Mouse (Mus musculus) neural tube, embryonic 11.5 days (tissue): ENCODE results near the gene Gm5965. TPM values are rescaled to one million over a fixed set of nuclear protein-coding genes. Genes with fewer than 3 reads are reported as not detected.
"Not testable (repeated sequence)": the region's sequence is repeated elsewhere in the genome, so short reads cannot be mapped to it uniquely, and the experiment has no call there.

Experiments used
- ATAC-seq: fragments of 200-750 bp; cut with Nextera tagmentation; 2 replicates; pipeline ENCODE4 v1.8.0; 2017; ENCODE audit warnings: moderate number of reproducible peaks, mild to moderate bottlenecking, moderate TSS enrichment, moderate library complexity; ENCODE audit not compliant: insufficient read depth, low FRiP score, low TSS enrichment
- DNase-seq: peaks from one replicate; pipeline ENCODE4 v3.0.0-alpha.2; 2015; ENCODE audit warnings: low spot score
- H3K27ac ChIP-seq: fragments of 300-500 bp; sonication (generic); 2 replicates; pipeline ENCODE4 v1.5.1; 2014; ENCODE audit warnings: low read depth, mild to moderate bottlenecking, low read length
- H3K27me3 ChIP-seq: fragments of 300-500 bp; sonication (generic); 2 replicates; pipeline ENCODE4 v1.6.1; 2014; ENCODE audit warnings: mild to moderate bottlenecking, low read length, mixed read lengths; ENCODE audit not compliant: control insufficient read depth, insufficient read depth
- H3K36me3 ChIP-seq: fragments of 300-500 bp; sonication (generic); 2 replicates; pipeline ENCODE4 v1.6.1; 2014; ENCODE audit warnings: mild to moderate bottlenecking, low read length, moderate library complexity, mixed read lengths; ENCODE audit not compliant: control insufficient read depth, insufficient read depth
- H3K4me1 ChIP-seq: fragments of 300-500 bp; sonication (generic); 2 replicates; pipeline ENCODE4 v1.6.1; 2014; ENCODE audit warnings: low read length, mixed read lengths; ENCODE audit not compliant: control insufficient read depth, insufficient read depth
- H3K4me2 ChIP-seq: fragments of 300-500 bp; sonication (generic); 2 replicates; pipeline ENCODE4 v1.6.1; 2014; ENCODE audit warnings: low read depth, mild to moderate bottlenecking, moderate library complexity
- H3K4me3 ChIP-seq: fragments of 300-500 bp; sonication (generic); 2 replicates; pipeline ENCODE4 v1.5.1; 2014; ENCODE audit warnings: low read depth, low read length
- H3K9ac ChIP-seq: fragments of 300-500 bp; sonication (generic); 2 replicates; pipeline ENCODE4 v1.6.1; 2014; ENCODE audit warnings: mild to moderate bottlenecking, low read length
- H3K9me3 ChIP-seq: fragments of 300-500 bp; sonication (generic); 2 replicates; pipeline ENCODE4 v1.6.1; 2016; ENCODE audit warnings: low read length; ENCODE audit not compliant: control insufficient read depth
- WGBS: fragments of 180-500 bp; shearing (Covaris S2); extraction: QIAGEN DNeasy Blood & Tissue Kit; methylation state at CpG from one replicate; pipeline ENCODE4 v1.1.7; 2014; 5-methylcytosine and 5-hydroxymethylcytosine counted together
- polyA plus RNA-seq: library from polyadenylated mRNA; unstranded; fragments of >200 nt; fragmentation: Nextera tagmentation; extraction: Ambion mirVana; gene quantifications from 2 replicates; pipeline ENCODE4 v1.2.1, GENCODE M21; 2014

The Gm5965 gene
- polyA plus RNA-seq: not detected in 2 replicates

DNA sequence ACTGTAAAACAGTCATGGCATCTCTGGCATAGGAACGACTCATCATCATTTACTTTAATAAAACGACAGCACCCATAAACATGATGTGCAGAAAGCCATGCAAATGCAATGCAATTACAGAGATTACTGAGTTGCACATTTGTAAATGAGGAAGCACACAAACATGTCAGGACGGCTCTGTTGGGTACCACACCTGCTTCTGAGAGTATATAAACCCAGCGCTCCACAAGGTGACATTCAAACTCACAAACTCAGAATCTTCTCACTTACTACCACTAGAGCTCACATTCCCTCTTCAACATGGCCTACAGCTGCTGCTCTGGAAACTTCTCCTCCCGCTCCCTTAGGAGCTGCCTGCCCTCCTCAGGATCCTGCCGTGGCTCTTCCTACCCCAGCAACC, at the start of gene Gm5965:
TSS of gene Gm5965 (plus strand) at position 301 of the 400 bp plus-strand sequence.
- no peak within 1 kb of the TSS for H3K4me2 ChIP-seq
- no peaks in the 10 kb centered on the region for H3K9me3 ChIP-seq
- H3K27ac ChIP-seq: no peak within 1 kb of the TSS
- no peak within 1 kb of the TSS for H3K4me3 ChIP-seq
- H3K9ac ChIP-seq: no peak within 1 kb of the TSS
- ATAC-seq (no peak), DNase-seq (no peak)
- H3K27me3 ChIP-seq: no peaks in the 10 kb centered on the region
- WGBS: 89% methylated on average over 5 of the region's 6 CpGs
- no peaks in the 10 kb centered on the region for H3K4me1 ChIP-seq
- H3K36me3 ChIP-seq: no peaks in the 10 kb centered on the region

DNA sequence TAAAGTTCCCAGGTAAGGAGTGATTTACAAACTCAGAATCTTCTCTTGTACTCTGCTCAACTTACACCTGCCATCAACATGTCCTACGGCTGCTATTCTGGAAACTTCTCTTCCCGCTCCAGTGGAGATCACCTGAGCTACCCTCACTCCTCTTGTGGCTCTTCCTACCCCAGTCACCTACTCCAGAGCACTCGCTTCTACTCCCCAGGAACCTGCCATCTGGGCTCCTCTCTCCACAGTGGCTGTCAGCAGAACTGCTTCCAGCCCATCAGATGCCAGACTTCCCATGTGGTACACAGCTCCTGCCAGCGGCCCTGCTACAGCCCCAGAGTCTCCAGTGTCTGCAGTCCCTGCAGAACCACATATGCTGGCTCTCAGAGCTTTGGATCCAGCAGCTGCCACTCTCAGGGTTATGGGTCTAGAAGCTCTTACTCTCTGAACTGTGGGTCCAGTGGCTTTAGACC, 48.9 kb upstream of the Gm5965 start, which contains the start of gene Krtap13-1:
TSS of gene Krtap13-1 (plus strand) at position 51 of the 464 bp plus-strand sequence.
- DNase-seq (no peak), ATAC-seq (no peak)
- Histone ChIP-seq H3K9me3 (no peaks in the 10 kb centered on the region), H3K9ac (no peak within 1 kb of the TSS), H3K4me2 (no peak within 1 kb of the TSS), H3K36me3 (no peaks in the 10 kb centered on the region), H3K27me3 (no peaks in the 10 kb centered on the region), H3K27ac (no peak within 1 kb of the TSS), H3K4me1 (no peaks in the 10 kb centered on the region), H3K4me3 (no peak within 1 kb of the TSS)
- 90% methylated on average over 4 of the region's 4 CpGs for WGBS

DNA sequence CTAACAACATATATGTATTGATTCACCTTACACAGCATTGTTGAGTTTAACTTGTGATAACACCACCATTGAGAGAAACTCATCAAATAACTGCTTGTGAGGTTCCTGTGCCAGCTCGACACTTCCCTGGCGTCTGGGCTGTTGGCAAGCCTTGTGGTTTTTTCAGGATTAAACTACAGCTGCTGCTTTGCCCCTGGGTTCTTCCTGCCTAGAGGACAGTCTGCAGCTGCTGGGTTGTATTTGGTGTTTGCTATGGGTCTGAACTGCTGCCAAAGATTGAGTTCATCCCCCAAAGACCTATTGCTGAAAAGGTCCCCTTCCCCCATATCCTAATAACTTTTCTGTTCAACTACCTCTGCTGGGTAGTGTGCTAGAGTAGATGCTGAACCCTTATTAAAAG, 42.3 kb upstream of the Gm5965 start:
- H3K9ac ChIP-seq: no peak overlapping the region
- 77% methylated on average over 2 of the region's 2 CpGs for WGBS
- no peak for ATAC-seq

DNA sequence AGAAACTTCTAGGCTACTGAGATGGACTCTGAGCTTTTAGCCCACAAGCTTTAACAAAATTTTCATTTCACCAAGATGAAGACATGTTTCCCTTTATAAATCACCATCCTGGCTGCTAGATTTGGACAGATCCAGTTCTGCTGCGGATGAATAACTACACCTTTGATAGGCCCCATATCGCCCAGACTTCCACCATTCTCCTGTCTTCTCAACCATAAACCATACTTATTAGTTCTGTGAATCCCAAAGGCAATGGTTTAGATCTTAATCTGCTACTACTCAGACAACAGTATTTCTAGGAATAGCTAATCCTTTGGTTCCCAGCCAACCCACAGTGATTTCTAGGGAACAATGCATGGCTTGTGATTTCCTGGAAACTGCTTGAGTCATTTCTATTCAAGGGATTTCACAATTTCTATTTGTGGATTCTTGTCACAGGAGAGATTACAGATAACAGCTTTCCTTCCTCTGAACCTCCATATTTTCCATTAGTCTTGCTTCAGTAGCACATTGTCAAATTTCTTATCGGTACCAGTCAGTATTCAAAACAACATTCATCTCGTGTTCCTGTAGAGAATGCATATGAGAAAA, 32.9 kb upstream of the Gm5965 start:
- Histone ChIP-seq H3K9ac (no peak overlapping the region), H3K4me2 (no peak overlapping the region), H3K27ac (no peak overlapping the region), H3K36me3 (no peaks in the 10 kb centered on the region), H3K4me3 (no peak overlapping the region), H3K9me3 (no peaks in the 10 kb centered on the region), H3K27me3 (no peaks in the 10 kb centered on the region), H3K4me1 (no peaks in the 10 kb centered on the region)
- WGBS: 92% methylated on average over 4 of the region's 4 CpGs
- DNase-seq (no peak), ATAC-seq (no peak)

More for the DNA sequence above, 42.3 kb upstream of the Gm5965 start:
- no peaks in the 10 kb centered on the region for H3K9me3 ChIP-seq
- H3K27me3 ChIP-seq: no peaks in the 10 kb centered on the region
- no peak overlapping the region for H3K4me2 ChIP-seq
- H3K27ac ChIP-seq: no peak overlapping the region
- DNase-seq: no peak
- H3K4me1 ChIP-seq: no peaks in the 10 kb centered on the region
- H3K4me3 ChIP-seq: no peak overlapping the region
- H3K36me3 ChIP-seq: no peaks in the 10 kb centered on the region

DNA sequence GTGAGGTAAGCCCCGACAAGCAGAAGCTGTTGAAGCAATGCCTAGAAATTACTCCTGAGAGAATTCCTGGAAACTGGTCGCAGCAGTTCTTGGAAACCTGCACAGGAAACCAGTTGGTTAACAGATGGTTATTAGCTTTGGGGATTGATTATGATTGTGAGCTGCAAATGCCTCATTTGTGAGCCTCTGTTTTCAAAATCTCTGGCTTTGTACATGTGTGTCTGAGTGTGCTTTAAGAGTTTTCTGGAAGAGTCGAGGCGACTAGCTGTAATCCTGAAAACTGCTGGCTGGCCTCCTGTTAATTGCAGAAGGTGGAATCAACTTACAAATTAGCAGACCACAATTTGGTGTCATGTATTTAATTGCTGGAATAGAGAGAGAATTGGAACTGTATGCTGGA, 29.8 kb upstream of the Gm5965 start:
- DNase-seq: no peak
- WGBS: 77% methylated on average over 4 of the region's 4 CpGs

DNA sequence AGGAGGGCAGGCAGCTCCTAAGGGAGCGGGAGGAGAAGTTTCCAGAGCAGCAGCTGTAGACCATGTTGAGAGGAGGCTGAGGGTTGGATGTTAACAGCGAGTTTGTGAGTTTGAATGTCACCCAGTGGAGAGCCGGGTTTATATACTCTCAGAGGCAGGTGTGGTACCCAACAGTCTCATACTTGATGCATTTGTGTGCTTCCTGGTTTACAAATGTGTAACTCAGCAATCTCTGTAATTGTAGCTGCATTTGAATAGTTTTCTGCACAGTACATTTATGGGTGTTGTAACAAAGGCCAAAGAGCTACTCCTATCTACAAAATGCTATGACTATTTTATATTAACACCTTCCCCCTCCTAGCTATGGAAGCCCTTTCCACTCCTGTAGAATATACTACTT, 26.2 kb upstream of the Gm5965 start, which contains the start of gene Krtap13:
TSS of gene Krtap13 (minus strand) at position 101 of the 400 bp plus-strand sequence.
- H3K27ac ChIP-seq, DNase-seq, H3K4me3 ChIP-seq, H3K9ac ChIP-seq, H3K36me3 ChIP-seq, H3K4me2 ChIP-seq, H3K9me3 ChIP-seq, H3K4me1 ChIP-seq, ATAC-seq, H3K27me3 ChIP-seq: not testable (repeated sequence)
- WGBS: 76% methylated on average over 3 of the region's 3 CpGs

More for the DNA sequence above, 29.8 kb upstream of the Gm5965 start:
- Histone ChIP-seq H3K27me3 (no peaks in the 10 kb centered on the region), H3K36me3 (no peaks in the 10 kb centered on the region), H3K27ac (no peak overlapping the region), H3K4me1 (no peaks in the 10 kb centered on the region), H3K4me3 (no peak overlapping the region), H3K9me3 (no peaks in the 10 kb centered on the region), H3K4me2 (no peak overlapping the region), H3K9ac (no peak overlapping the region)
- no peak for ATAC-seq

DNA sequence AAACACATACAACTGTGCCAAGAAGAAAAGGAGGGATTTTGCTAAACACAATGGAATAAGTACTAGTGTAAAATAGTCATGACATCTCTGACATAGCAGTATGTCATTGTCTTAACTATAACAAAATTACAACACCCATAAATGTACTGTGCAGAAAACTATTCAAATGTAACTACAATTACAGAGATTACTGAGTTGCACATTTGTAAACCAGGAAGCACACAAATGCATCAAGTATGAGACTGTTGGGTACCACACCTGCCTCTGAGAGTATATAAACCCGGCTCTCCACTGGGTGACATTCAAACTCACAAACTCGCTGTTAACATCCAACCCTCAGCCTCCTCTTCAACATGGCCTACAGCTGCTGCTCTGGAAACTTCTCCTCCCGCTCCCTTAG, 19.1 kb upstream of the Gm5965 start, which contains the start of gene 2310034C09Rik:
TSS of gene 2310034C09Rik (plus strand) at position 301 of the 400 bp plus-strand sequence.
- H3K27me3 ChIP-seq, H3K4me1 ChIP-seq, H3K4me3 ChIP-seq, H3K36me3 ChIP-seq, H3K9me3 ChIP-seq, ATAC-seq, H3K27ac ChIP-seq, H3K9ac ChIP-seq, DNase-seq, H3K4me2 ChIP-seq: not testable (repeated sequence)
- 82% methylated on average over 3 of the region's 3 CpGs for WGBS

DNA sequence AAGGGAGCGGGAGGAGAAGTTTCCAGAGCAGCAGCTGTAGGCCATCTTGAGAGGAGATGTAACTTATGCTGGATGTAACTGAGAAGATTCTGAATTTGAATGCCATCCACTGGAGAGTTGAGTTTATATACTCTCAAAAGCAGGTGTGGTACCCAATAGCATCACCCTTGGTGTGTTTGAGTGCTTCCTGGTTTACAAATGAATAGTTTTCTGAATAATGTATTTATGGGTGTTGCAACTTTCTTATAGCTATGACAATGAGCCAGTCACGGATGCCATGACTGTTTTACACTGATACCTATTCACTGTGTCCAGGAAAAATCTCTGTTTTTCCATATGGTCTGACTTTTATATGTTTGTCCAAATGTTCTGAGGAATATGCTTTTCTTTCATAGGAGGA, 3.6 kb upstream of the Gm5965 start, which contains the start of gene 2310057N15Rik:
TSS of gene 2310057N15Rik (minus strand) at position 101 of the 400 bp plus-strand sequence.
- no peaks in the 10 kb centered on the region for H3K36me3 ChIP-seq
- H3K4me1 ChIP-seq: no peaks in the 10 kb centered on the region
- H3K27me3 ChIP-seq: no peaks in the 10 kb centered on the region
- ATAC-seq (no peak), DNase-seq (no peak)
- H3K4me2 ChIP-seq: no peak within 1 kb of the TSS
- H3K9ac ChIP-seq: no peak within 1 kb of the TSS
- 86% methylated on average over 2 of the region's 2 CpGs for WGBS
- no peak within 1 kb of the TSS for H3K4me3 ChIP-seq
- H3K9me3 ChIP-seq: no peaks in the 10 kb centered on the region
- no peak within 1 kb of the TSS for H3K27ac ChIP-seq

DNA sequence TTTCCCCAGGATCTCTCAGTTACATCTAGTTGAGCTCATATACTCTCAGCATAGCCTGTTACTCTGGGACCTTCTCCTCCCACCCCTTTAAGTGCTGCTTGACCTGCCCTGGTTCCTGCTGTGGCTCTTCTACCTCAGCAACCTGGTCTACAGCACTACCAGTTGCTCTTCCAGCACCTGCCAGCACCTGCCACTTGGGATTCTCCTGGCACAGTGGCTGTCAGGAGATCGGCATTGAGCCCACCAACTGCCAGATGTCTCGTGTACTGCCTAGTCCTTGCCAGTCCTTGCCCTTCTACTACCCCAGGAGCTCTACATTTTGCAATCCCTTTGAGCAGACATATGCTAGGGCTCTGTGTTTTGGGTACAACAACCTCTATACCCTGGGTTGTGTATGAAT, 9.1 kb downstream of the Gm5965 start:
- Histone ChIP-seq H3K36me3 (no peaks in the 10 kb centered on the region), H3K9me3 (no peaks in the 10 kb centered on the region), H3K4me3 (no peak overlapping the region), H3K9ac (no peak overlapping the region), H3K4me2 (no peak overlapping the region), H3K4me1 (no peaks in the 10 kb centered on the region), H3K27me3 (no peaks in the 10 kb centered on the region), H3K27ac (no peak overlapping the region)
- WGBS: 88% methylated on average over 2 of the region's 2 CpGs
- DNase-seq: no peak
- ATAC-seq: no peak
